Mouse (Mus musculus) left cerebral cortex, postnatal 36 days (tissue): ENCODE results near the gene Cnot9. TPM values are rescaled to one million over a fixed set of nuclear protein-coding genes. Genes with fewer than 3 reads are reported as not detected.
"Not testable (repeated sequence)": the region's sequence is repeated elsewhere in the genome, so short reads cannot be mapped to it uniquely, and the experiment has no call there.

Source experiments
- DNase-seq, 2 experiments: peaks; one replicate each; pipeline ENCODE4 v3.0.0; 2021 to 2022; ENCODE audit warnings: low spot score in 2 of 2, mixed read lengths in 1 of 2
- intact Hi-C: fragments of 180-260 bp; cut with DNase I; formaldehyde crosslinking; loops from one replicate; pipeline ENCODE4 v1.15.1; 2025
- total RNA-seq, 2 experiments: library from RNA; stranded (reverse); gene quantifications; 2 replicates each; pipeline ENCODE4 v1.2.3; 2021

Cnot9 gene
- total RNA-seq, result 10 to 100 TPM; 24.9 to 28.0 TPM

- intact Hi-C loops, result loop anchor here (5.0 kb wide), 1 partner anchor 81 kb away; the partner anchor contains the start of genes Bcs1l and Zfp142
Measured at GRCm38 (mm10) chr1:74505721-74506464, at the start of gene Cnot9. TSS of gene Cnot9 (plus strand) at chr1:74506058.

DNA sequence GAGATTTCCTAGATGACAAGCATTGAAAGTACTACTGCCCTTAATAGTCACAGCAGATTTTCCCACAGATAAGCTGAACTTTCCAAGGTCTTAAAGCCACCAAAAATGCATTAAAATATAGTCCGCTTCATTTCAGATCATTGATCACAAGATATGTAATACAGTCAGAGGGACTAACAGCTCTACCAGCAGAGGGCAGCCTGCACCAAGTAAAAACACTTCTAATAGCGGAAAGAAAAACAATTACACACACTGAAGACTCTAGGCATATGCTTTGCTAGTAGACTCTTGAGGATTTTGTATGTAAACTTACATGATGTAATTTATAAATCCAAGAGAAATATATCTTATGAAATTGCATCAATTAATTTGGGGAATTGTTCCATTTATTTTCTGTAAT lies 45.6 kb upstream of the Cnot9 start:
- intact Hi-C loops, result loop anchor here (10.0 kb wide), 1 partner anchor 305 kb away; no protein-coding TSS in a partner anchor
- DNase-seq, result peak in 1 of 2 experiments; percentile 19

More at GRCm38 (mm10) chr1:74505721-74506464, at the start of gene Cnot9:
- DNase-seq, result peak; percentile 100

- intact Hi-C loops, result no loop called here
- no peak for DNase-seq
Measured at GRCm38 (mm10) chr1:74485792-74486191, 20.1 kb upstream of the Cnot9 start.

DNA sequence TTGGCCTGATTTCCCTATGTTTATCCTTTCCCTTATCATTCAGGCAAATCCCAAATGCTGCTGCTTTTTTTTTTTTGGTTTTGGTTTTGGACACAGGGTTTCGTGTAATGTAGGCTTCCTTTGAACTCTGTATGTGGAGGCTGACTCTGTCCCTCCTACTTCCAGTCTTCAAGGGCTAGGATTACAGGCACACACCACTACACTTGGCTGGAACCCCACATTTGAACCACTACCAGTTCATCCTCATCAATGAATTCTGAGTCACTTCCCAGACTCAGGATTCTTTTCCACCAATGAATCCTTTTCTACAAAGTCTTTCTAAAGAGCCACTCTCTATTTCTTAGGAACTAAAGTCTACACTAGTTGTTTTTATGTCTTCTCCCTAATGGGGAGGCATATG lies 4.8 kb upstream of the Cnot9 start:
- DNase-seq, result no peak
- intact Hi-C loops, result no loop called here

- DNase-seq, result no peak
- intact Hi-C loops, result loop anchor here (5.0 kb wide), 1 partner anchor 82 kb away; the partner anchor contains the start of genes Bcs1l and Zfp142
Measured at GRCm38 (mm10) chr1:74505393-74505720, 501 bp upstream of the Cnot9 start.

- DNase-seq, result peak in 1 of 2 experiments; percentile 68
- intact Hi-C loops, result loop anchor here (5.0 kb wide), 1 partner anchor 81 kb away; the partner anchor contains the start of genes Bcs1l and Zfp142
Measured at GRCm38 (mm10) chr1:74506471-74506881, 618 bp downstream of the Cnot9 start.

GRCm38 (mm10) chr1:74507780-74508179 lies 1.9 kb downstream of the Cnot9 start:
- intact Hi-C loops, result loop anchor here (5.0 kb wide), 1 partner anchor 80 kb away; the partner anchor contains the start of genes Bcs1l and Zfp142

DNA sequence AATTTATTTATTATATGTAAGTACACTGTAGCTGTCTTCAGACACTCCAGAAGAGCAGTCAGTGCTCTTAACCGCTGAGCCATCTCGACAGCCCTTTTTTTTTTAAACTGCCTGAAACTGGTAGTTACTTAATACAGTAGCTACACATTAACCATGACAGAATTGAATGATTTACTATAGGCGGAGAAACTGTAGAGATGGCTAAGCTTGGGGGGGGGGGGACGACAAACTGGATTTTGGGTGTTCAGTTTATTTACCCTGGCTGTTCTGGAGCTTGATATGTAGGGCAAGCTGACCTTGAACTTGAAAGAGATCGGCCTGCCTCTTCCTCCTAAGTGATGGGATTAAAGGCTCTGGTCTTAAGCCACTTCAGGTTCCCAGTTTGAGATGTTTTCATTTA lies 5.4 kb downstream of the Cnot9 start:
- DNase-seq, result no peak
- intact Hi-C loops, result no loop called here

More at GRCm38 (mm10) chr1:74507780-74508179, 1.9 kb downstream of the Cnot9 start:
- no peak for DNase-seq

- DNase-seq, intact Hi-C loops: not testable (repeated sequence)
Measured at GRCm38 (mm10) chr1:74512999-74513398, 7.1 kb downstream of the Cnot9 start.

GRCm38 (mm10) chr1:74519875-74520274 lies 14.0 kb downstream of the Cnot9 start:
- intact Hi-C loops, result no loop called here
- no peak for DNase-seq

- intact Hi-C loops, result no loop called here
- no peak for DNase-seq
Measured at GRCm38 (mm10) chr1:74524746-74525145, 18.9 kb downstream of the Cnot9 start.

DNA sequence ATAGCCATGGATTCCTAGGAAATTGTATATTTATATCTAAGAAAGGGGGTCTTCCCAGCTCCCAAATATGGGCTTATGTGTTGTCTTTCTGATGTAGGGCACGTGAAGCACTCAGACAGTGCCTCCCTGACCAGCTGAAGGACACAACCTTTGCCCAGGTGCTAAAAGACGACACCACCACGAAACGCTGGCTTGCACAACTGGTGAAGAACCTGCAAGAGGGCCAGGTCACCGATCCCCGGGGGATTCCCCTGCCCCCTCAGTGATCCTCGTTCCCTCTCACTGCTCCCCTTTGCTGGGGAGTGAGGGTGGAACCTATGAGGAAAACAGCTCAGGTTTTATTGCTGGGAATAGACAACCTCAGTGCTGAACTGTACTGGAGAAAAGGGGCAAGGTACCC lies 22.7 kb downstream of the Cnot9 start:
- no peak for DNase-seq
- intact Hi-C loops, result no loop called here

GRCm38 (mm10) chr1:74538650-74539049 lies 32.8 kb downstream of the Cnot9 start:
- no peak for DNase-seq
- intact Hi-C loops, result no loop called here

- peak; percentile 17 to 19 for DNase-seq
- intact Hi-C loops, result no loop called here
Measured at GRCm38 (mm10) chr1:74542451-74542961, 36.6 kb downstream of the Cnot9 start, which contains the start of gene Plcd4. TSS of gene Plcd4 (plus strand) at chr1:74542888.

GRCm38 (mm10) chr1:74544184-74544583 lies 38.3 kb downstream of the Cnot9 start, which contains the start of gene Usp37:
TSS of gene Usp37 (minus strand) at chr1:74544284.
- intact Hi-C loops, result no loop called here
- no peak for DNase-seq

DNA sequence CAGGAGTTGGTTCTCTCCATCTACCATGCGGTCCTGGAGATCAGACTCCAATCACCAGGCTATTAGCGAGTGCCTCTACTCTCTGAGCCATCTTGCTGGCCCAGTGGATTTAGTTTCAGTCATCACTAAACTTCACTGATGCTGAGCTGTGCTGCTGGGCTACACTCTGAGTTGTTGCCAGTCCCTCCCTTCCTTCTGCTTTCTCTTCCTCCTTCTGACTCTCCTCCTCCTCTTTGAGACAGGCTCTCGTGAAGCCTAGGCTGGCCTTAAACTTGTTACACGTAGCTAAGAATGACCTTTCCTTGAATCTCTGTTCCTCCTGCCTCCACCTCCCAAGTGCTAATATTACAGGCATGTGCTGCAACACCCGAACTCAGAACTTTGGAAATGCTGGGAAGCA lies 53.2 kb downstream of the Cnot9 start:
- no peak for DNase-seq
- intact Hi-C loops, result no loop called here

GRCm38 (mm10) chr1:74565834-74566233 lies 60.0 kb downstream of the Cnot9 start:
- no peak for DNase-seq
- intact Hi-C loops, result no loop called here

DNA sequence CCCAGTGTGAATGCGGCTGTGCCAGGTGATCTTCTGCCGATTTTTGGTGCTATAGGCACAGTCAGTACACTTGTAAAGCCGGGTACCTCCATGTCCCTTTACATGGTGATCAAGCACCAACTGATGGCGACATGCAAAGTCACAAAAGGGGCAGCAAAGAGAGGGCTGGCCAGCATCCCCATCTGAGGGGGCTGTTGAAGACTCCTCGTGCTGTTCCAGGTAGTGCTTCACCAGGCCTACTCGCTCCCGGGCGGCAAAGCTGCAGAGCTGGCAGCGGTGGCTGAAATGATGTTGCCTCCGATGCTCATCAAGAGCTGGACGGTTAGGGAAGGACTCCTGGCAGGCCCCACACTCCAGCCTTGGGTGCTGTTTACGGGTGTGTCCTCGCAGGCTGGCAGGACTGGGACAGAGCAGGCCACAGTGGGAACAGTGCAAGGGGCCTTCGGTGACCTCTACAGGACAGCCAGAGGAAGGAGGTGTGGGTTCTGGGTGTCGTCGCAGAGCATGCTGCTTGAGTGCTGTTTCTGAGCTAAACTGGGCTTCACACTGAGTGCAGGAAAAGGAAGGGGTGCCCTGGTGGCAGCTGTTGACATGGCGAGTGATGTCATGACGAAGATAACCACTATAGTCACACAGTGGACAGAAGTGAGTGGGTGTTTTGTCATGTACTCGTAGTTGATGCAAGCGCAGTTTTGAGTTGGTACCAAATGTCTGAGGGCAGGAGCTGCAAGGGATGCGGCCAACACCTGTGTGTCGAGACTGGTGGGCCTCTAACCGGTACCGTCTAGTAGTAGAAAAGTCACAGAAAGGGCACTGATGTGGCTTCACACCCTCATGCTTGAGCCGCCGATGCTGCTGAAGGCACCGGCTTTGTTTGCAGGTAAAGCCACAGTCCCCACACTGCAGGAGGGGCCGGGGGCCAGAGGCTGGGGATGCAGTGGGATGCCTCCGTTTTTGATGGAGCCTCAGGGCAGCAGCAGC lies 64.2 kb downstream of the Cnot9 start:
- DNase-seq, result no peak
- intact Hi-C loops, result no loop called here
